Mouse (Mus musculus): ENCODE measurements around the gene Sgta.

- no peak for TF ChIP-seq NRF1 (IDR thresholded peaks at IDR 0.05; ENCODE audit: insufficient read depth, low read depth, low read length, poor library complexity, severe bottlenecking)
- TF ChIP-seq ZMIZ1 (IDR thresholded peaks at IDR 0.05; ENCODE audit: low read depth, low read length): no peak
- TF ChIP-seq CTCF (IDR thresholded peaks at IDR 0.05 in 2 of 3, conservative IDR thresholded peaks at IDR 0.05 in 1 of 3; ENCODE audit: control insufficient read depth in 1 of 3, insufficient read depth in 1 of 3, low read depth in 2 of 3, low read length in 3 of 3, poor library complexity in 1 of 3, severe bottlenecking in 1 of 3): no peak
- no peak for TF ChIP-seq MYC (IDR thresholded peaks at IDR 0.05; ENCODE audit: low read depth, low read length)
- TF ChIP-seq USF1 (IDR thresholded peaks at IDR 0.05; ENCODE audit: low read depth, low read length): no peak
- TF ChIP-seq UBTF (IDR thresholded peaks at IDR 0.05; ENCODE audit: borderline replicate concordance, insufficient read depth, low read depth, low read length): no peak
These were observed 1.1 kb downstream of the Sgta start for GRCm38 (mm10) chr10:81058896-81059295.

All from MEL (cell line).